Mouse (Mus musculus) ES-E14 (cell line): ENCODE results near the gene Sat2.

ENCODE experiments used
- CHD2 ChIP-seq: IDR thresholded peaks from 2 replicates; pipeline ENCODE4 v1.6.1; 2014; ENCODE audit warnings: mild to moderate bottlenecking, low read depth, low read length, inconsistent platforms
- HCFC1 ChIP-seq: IDR thresholded peaks from 2 replicates; pipeline ENCODE4 v1.6.1; 2012; ENCODE audit warnings: low read length, inconsistent platforms, borderline replicate concordance; ENCODE audit not compliant: insufficient read depth
- MAFK ChIP-seq: IDR thresholded peaks from 2 replicates; pipeline ENCODE4 v1.6.1; 2014; ENCODE audit warnings: mild to moderate bottlenecking, low read depth, low read length, inconsistent platforms; ENCODE audit not compliant: insufficient read depth
- ZC3H11A ChIP-seq: IDR thresholded peaks from 2 replicates; pipeline ENCODE4 v1.6.1; 2012; ENCODE audit warnings: low read depth, mild to moderate bottlenecking, inconsistent platforms, low read length, borderline replicate concordance
- ZNF384 ChIP-seq: IDR thresholded peaks from 2 replicates; pipeline ENCODE4 v1.6.1; 2012; ENCODE audit warnings: low read depth, low read length, inconsistent platforms

DNA sequence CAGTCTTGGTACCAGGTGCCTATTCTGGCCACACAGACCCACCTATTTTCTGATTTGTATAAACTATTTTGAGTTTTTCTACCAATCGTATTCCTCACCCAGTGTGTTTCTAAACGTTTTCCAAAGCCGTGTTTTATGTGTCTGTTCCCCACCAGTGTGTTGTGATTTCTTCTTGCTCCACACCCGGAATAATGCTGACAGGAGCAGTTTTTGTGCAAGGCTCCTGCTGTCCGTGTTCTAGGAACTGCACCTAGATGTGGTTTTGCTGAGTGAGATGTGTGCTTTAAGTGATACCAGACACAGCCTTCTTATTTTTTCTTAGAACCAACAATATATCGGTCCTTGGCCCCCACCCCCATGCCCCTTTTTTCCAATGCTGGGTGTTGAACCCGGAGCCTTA is 37.8 kb upstream of the Sat2 start:
- TF ChIP-seq ZC3H11A: no peak
- TF ChIP-seq CHD2: no peak
- no peak for TF ChIP-seq HCFC1
- peak; percentile 89 for TF ChIP-seq MAFK
- no peak for TF ChIP-seq ZNF384
